8 mouse cellular contexts compared by ENCODE assay signal in genomic region chr11:4946530-4946929, GRCm38 (mm10). TPM values are rescaled to one million over a fixed set of nuclear protein-coding genes. Genes with fewer than 3 reads are reported as not detected.
DNase-seq lines count a peak whose midpoint lies in the region; ATAC-seq and TF ChIP-seq lines count a peak whose summit lies in the region.

No protein-coding gene starts in this region.

- no peak for DNase-seq in heart, adult 18-20 months
- DNase-seq in adrenal gland, postnatal 25 days, result no peak
- no peak for DNase-seq in frontal cortex, postnatal 10 days (ENCODE audit: low spot score in 2 of 2)
- DNase-seq in yolk sac, embryonic 10.5 days (ENCODE audit: low spot score), result no peak

- H3K4me2 ChIP-seq in heart, embryonic 15.5 days, result peak overlapping the region; percentile 95
- H3K4me2 ChIP-seq in forebrain, embryonic 13.5 days, result peak overlapping the region; percentile 78
- H3K4me2 ChIP-seq in liver, embryonic 15.5 days, result peak overlapping the region; percentile 70; the same call in 1 of the 2 replicates

- H3K27ac ChIP-seq in heart, embryonic 15.5 days, result no peak overlapping the region
- H3K27ac ChIP-seq in forebrain, embryonic 13.5 days, result no peak overlapping the region
- no peak overlapping the region for H3K27ac ChIP-seq in liver, embryonic 15.5 days (replicated peaks)

- 47% methylated on average over 13 of the region's 13 CpGs for WGBS in heart, embryonic 15.5 days
- WGBS in forebrain, embryonic 13.5 days, result 37% methylated on average over 12 of the region's 13 CpGs
- 40% methylated on average over 12 of the region's 13 CpGs for WGBS in liver, embryonic 15.5 days (ENCODE audit: insufficient replicate concordance)

- H3K4me3 ChIP-seq in heart, embryonic 15.5 days, result peak overlapping the region; percentile 54
- H3K4me3 ChIP-seq in E14TG2a.4 (replicated peaks; ENCODE audit: low read length), result peak overlapping the region; percentile 91
- H3K4me3 ChIP-seq in forebrain, embryonic 13.5 days, result peak overlapping the region; percentile 58
- no peak overlapping the region; the same call in 1 of the 2 replicates for H3K4me3 ChIP-seq in liver, embryonic 15.5 days (replicated peaks)

- no peaks in the 10 kb centered on the region for H3K36me3 ChIP-seq in heart, embryonic 15.5 days
- H3K36me3 ChIP-seq in E14TG2a.4 (ENCODE audit: insufficient read depth, low read length), result peaks cover 45% of the 10 kb centered on the region
- H3K36me3 ChIP-seq in forebrain, embryonic 13.5 days (ENCODE audit: poor library complexity, severe bottlenecking), result no peaks in the 10 kb centered on the region
- no peaks in the 10 kb centered on the region for H3K36me3 ChIP-seq in liver, embryonic 15.5 days (replicated peaks)

- H3K4me1 ChIP-seq in heart, embryonic 15.5 days (replicated peaks), result peaks cover 21% of the 10 kb centered on the region
- peaks cover 33% of the 10 kb centered on the region for H3K4me1 ChIP-seq in E14TG2a.4 (replicated peaks; ENCODE audit: low read depth, low read length)
- H3K4me1 ChIP-seq in forebrain, embryonic 13.5 days, result peaks cover 35% of the 10 kb centered on the region
- H3K4me1 ChIP-seq in liver, embryonic 15.5 days (replicated peaks), result peaks cover 19% of the 10 kb centered on the region

- no peak overlapping the region for H3K9ac ChIP-seq in heart, embryonic 15.5 days
- H3K9ac ChIP-seq in forebrain, embryonic 13.5 days, result peak overlapping the region; percentile 71; the same call in 1 of the 2 replicates
- H3K9ac ChIP-seq in liver, embryonic 15.5 days, result no peak overlapping the region

- ATAC-seq in heart, embryonic 15.5 days (replicated peaks; ENCODE audit: insufficient number of reproducible peaks, insufficient read depth, low FRiP score, low read depth), result no peak
- 0 out of 2 replicates have a peak, but pooled peaks have one; percentile 19 for ATAC-seq in forebrain, embryonic 13.5 days
- no peak for ATAC-seq in liver, embryonic 15.5 days (ENCODE audit: insufficient read depth)

- H3K27me3 ChIP-seq in heart, embryonic 15.5 days, result peaks cover 79% of the 10 kb centered on the region
- H3K27me3 ChIP-seq in E14TG2a.4 (ENCODE audit: insufficient read depth, low read length), result peaks cover 65% of the 10 kb centered on the region
- H3K27me3 ChIP-seq in forebrain, embryonic 13.5 days, result peaks cover 70% of the 10 kb centered on the region
- peaks cover 85% of the 10 kb centered on the region for H3K27me3 ChIP-seq in liver, embryonic 15.5 days

- no peaks in the 10 kb centered on the region for H3K9me3 ChIP-seq in heart, embryonic 15.5 days (replicated peaks)
- peaks cover 11% of the 10 kb centered on the region for H3K9me3 ChIP-seq in E14TG2a.4 (ENCODE audit: low read length)
- H3K9me3 ChIP-seq in forebrain, embryonic 13.5 days (replicated peaks), result no peaks in the 10 kb centered on the region
- no peaks in the 10 kb centered on the region for H3K9me3 ChIP-seq in liver, embryonic 15.5 days (replicated peaks)

- TF ChIP-seq CTCF in E14TG2a.4 (conservative IDR thresholded peaks at IDR 0.05; ENCODE audit: low read length), result no peak

RNA-seq across cellular contexts. Expression of gene Nefh, which starts 1.3 kb away (rescaled TPM):
- polyA plus RNA-seq in heart, embryonic 15.5 days (2015; fragmentation: Nextera tagmentation; extraction: Ambion mirVana), result 0.13 and 0.60 TPM in 2 replicates
- total RNA-seq in heart, adult 18-20 months (2021), result not detected
- 0.37 and 0.50 TPM in 2 replicates for polyA plus RNA-seq in forebrain, embryonic 13.5 days (2015; fragmentation: Nextera tagmentation; extraction: Ambion mirVana)
- polyA plus RNA-seq in liver, embryonic 15.5 days (2015; fragmentation: Nextera tagmentation; extraction: Ambion mirVana), result 0.07 and 0.10 TPM in 2 replicates
- 0.88 and 1.1 TPM in 2 replicates for total RNA-seq in adrenal gland, postnatal 25 days (2021)

RNA-seq across cellular contexts. Expression of gene Ap1b1, which starts 40.1 kb away (rescaled TPM):
- 32.1 and 44.9 TPM in 2 replicates for polyA plus RNA-seq in heart, embryonic 15.5 days (2015; fragmentation: Nextera tagmentation; extraction: Ambion mirVana)
- total RNA-seq in heart, adult 18-20 months (2021), result 10 to 100 TPM; 49.7 to 58.1 TPM
- polyA plus RNA-seq in forebrain, embryonic 13.5 days (2015; fragmentation: Nextera tagmentation; extraction: Ambion mirVana), result 61.7 and 73.0 TPM in 2 replicates
- 76.7 and 81.9 TPM in 2 replicates for polyA plus RNA-seq in liver, embryonic 15.5 days (2015; fragmentation: Nextera tagmentation; extraction: Ambion mirVana)
- total RNA-seq in adrenal gland, postnatal 25 days (2021), result 59.8 and 68.0 TPM in 2 replicates

RNA-seq across cellular contexts. Expression of gene Thoc5, which starts 51.4 kb away (rescaled TPM):
- polyA plus RNA-seq in heart, embryonic 15.5 days (2015; fragmentation: Nextera tagmentation; extraction: Ambion mirVana), result 18.9 and 22.5 TPM in 2 replicates
- 10 to 100 TPM; 17.1 to 17.3 TPM for total RNA-seq in heart, adult 18-20 months (2021)
- polyA plus RNA-seq in forebrain, embryonic 13.5 days (2015; fragmentation: Nextera tagmentation; extraction: Ambion mirVana), result 59.1 and 60.6 TPM in 2 replicates
- polyA plus RNA-seq in liver, embryonic 15.5 days (2015; fragmentation: Nextera tagmentation; extraction: Ambion mirVana), result 13.1 and 14.0 TPM in 2 replicates
- total RNA-seq in adrenal gland, postnatal 25 days (2021), result 33.3 and 36.7 TPM in 2 replicates
